Mouse (Mus musculus) left cerebral cortex, postnatal 10 days (tissue): ENCODE data around the gene Evpl. TPM values are rescaled to one million over a fixed set of nuclear protein-coding genes. Genes with fewer than 3 reads are reported as not detected.
A peak's percentile ranks its signal among the peaks of the same experiment; 100 is the strongest.
"Not testable (repeated sequence)": the region's sequence is repeated elsewhere in the genome, so short reads cannot be mapped to it uniquely, and the experiment has no call there.

Source experiments
- DNase-seq, 2 experiments: peaks; one replicate each; pipeline ENCODE4 v3.0.0; 2021 to 2022; ENCODE audit warnings: low spot score in 2 of 2, mixed read lengths in 1 of 2; ENCODE audit errors: extremely low spot score in 1 of 2
- intact Hi-C: fragments of 180-260 bp; cut with DNase I; formaldehyde crosslinking; loops from one replicate; pipeline ENCODE4 v1.15.1; 2025
- total RNA-seq, 2 experiments: library from RNA; stranded (reverse); gene quantifications; 2 replicates each; pipeline ENCODE4 v1.2.3; 2021

The Evpl gene
- total RNA-seq, result under 1 TPM; 0.77 to 0.97 TPM

DNA sequence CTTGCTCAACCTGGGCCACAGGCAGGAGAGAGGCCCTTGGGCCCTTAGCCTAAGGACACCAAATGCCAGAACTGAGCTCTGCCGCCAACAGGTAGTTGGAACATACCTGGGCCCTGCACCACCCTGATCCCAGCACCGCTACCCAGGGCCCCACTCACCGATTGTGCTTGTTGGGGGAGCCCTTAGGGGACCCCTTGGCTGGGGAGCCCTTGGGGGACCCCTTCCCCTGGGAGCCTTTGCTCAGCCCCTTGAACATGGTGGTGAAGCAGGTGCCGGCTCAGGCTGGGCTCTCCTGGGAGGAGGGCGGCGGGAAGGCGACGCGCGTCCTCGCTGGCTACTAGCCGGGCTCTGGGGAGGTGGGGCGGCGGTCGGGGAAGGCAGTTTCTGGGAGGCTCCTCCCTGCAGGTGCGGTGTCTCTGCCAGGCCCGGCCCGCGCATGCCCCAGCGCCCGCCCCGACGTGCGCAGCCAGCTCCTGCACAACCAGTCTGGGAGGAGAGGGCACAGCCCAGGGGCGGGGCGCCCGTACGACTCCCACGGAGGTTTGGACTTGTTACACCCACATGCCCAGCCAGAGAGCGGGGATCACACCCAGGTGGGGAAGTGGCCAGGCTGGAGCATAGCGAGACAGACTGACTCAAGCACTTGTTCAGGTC lies at the start of gene Evpl:
Gene Evpl (minus strand): TSS at position 336 of the 654 bp plus-strand sequence.
- intact Hi-C loops, result no loop called here
- peak in 1 of 2 experiments; percentile 55 for DNase-seq

DNA sequence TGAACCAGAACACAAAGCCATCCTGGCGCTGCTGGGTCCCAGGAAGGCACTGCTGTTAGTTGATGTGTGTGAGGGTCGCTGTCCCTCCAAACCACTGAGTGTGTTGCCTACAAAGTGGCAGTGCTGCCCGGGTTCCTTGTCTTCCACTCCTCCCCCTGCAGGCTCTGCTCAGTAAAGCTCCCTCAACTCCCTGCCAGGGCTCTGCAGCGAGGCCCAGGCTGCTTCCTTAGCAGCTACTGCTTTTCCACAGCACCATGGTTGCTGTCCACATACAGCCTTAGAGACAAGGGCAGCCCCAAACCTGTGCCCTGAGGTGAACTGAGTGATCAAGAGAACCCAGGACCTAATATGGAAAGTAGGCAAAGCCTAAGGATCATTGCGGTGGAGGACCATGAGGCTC lies 49.5 kb upstream of the Evpl start:
- intact Hi-C loops, result no loop called here
- no peak for DNase-seq

DNA sequence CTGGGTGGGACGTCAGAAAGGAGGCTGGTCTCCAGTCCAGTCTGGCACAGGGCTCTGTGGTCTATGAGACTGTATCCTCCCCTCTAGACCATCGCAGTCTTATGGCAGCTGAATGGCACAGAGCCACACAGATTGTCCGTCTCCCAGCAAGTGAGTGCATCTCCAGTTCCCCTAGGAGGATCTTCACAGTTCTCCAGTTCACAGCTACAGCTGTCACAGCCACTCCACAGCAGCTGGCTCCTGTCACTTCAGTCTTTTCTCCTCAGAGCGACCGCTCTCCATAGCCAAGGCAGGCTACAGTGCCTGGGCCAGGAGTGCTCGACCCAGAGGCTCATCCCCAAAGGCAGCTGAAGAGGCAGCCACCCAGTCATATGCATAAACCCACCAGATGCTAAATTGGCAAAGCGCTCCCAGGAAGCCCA lies 47.9 kb upstream of the Evpl start:
- intact Hi-C loops, result no loop called here
- no peak for DNase-seq

DNA sequence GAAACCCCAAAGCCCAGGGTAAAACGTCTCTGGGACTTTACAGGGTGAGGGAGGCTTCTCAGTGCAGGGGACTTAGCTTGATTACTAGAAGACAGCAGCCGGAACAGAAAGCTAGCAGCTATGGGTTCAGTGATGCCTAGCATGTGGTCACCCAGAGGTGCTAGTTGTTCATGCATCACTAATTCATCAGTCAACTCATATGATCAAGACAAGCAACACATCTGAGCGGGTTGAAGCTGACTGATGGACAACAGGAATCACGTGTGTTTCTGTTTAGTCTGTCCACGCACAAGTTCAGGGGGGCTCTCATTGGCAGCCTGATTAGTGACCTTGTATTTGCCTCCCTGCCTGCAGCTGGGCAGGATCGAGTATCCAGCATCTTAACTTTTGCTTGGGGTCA lies 46.1 kb upstream of the Evpl start:
- DNase-seq, result no peak
- intact Hi-C loops, result no loop called here

DNA sequence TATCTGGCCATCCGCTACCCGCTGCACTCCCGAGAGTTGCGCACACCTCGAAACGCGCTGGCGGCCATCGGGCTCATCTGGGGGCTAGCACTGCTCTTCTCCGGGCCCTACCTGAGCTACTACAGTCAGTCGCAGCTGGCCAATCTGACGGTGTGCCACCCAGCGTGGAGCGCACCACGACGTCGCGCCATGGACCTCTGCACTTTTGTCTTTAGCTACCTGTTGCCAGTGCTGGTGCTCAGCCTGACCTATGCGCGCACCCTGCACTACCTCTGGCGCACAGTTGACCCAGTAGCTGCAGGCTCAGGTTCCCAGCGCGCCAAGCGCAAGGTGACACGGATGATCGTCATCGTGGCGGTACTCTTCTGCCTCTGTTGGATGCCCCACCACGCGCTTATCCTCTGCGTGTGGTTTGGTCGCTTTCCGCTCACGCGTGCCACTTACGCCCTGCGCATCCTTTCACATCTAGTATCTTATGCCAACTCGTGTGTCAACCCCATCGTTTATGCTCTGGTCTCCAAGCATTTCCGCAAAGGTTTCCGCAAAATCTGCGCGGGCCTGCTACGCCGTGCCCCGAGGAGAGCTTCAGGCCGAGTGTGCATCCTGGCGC lies 45.1 kb upstream of the Evpl start:
- no peak for DNase-seq
- intact Hi-C loops, result no loop called here

DNA sequence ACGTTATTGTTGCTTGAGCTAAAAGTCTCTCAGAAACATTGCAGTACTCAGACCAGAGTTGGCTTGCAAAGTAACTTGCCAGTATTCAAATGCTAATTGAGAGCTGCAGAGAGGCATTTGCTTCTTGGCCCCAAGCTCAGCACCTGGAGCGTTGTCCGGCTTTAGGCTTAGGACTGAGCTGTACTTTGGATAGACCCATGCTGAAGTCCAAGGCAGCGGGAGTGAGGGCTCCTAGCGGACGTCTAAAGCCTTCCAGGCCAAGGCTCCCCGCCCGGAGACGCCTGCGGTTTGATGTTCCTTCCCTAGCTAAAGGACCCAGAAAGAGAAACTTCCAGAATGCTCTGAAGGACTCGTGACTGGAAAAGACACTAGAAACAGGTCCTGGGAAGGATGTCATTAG lies 44.2 kb upstream of the Evpl start:
- intact Hi-C loops, result no loop called here

DNA sequence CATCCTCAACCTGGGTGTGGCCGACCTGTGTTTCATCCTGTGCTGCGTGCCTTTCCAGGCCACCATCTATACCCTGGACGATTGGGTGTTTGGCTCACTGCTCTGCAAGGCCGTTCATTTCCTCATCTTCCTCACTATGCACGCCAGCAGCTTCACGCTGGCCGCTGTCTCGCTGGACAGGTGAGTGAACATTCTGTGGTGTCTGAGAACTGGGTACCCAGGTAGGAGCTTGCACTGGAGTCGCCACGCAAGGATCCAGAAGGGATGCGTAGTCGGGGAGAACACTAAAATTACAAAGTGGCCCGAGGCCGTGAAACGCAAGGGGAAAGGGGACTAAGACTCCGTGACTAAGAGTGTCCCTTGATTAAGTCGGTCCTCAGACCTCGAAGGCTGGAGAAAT lies 43.8 kb upstream of the Evpl start:
- DNase-seq, result no peak
- intact Hi-C loops, result no loop called here

More for the DNA sequence above, 44.2 kb upstream of the Evpl start:
- no peak for DNase-seq

DNA sequence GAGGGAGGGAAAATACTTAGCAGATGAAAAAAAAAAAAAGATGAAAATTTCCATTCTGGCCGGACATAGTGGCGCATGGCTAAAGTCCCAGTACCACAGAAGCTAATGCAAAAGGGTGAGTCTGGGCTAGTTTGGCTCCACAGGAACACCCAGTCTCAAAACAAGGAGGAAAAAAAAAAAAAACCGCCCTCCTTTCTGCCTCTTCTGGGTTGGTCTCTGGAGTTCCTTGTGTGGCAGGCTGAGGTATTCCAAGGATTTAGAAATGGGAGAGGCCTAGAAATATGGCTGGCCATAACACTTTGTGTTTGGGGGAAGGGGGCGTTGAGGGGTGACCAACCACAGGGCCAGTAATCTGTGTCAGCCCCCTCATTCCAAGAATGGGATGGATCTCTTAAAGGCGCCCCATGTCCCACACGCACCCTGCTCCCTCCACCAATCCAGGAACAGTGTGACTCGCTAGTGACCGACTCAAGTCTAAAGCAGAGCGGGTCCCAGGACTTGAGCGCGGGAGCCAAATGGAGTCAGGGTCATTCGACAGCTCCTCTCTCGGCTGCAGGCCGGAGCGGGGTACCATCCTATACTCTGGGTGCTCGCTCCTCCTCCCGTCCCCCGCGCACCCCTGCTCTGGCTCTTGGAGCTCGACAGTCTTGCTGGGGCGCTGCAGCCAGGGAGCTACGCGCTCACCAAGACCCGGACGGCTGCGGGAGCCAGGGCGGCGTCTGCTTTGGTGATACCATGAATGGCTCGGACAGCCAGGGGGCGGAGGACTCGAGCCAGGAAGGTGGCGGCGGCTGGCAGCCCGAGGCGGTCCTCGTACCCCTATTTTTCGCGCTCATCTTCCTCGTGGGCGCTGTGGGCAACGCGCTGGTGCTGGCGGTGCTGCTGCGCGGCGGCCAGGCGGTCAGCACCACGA lies 43.1 kb upstream of the Evpl start, which contains the start of gene Galr2:
Gene Galr2 (plus strand): TSS at position 189 of the 913 bp plus-strand sequence.
- intact Hi-C loops, result no loop called here
- no peak for DNase-seq

DNA sequence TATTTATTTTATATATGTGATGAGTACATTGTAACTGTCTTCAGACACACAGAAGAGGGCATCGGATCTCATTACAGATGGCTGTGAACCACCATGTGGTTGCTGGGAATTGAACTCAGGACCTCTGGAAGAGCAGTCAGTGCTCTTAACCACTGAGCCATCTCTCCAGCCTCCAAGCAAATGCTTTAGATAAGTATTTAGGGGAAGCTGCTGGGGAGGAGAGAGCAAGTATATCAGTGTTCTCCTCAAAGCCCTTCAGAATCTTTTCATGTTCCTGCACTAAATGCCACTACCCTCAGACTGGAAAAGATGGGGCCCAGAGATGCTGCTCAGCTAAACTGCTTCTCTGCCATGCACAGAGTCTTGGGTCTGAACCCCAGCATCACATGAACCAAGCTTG lies 39.3 kb upstream of the Evpl start:
- intact Hi-C loops, result not testable (repeated sequence)

DNA sequence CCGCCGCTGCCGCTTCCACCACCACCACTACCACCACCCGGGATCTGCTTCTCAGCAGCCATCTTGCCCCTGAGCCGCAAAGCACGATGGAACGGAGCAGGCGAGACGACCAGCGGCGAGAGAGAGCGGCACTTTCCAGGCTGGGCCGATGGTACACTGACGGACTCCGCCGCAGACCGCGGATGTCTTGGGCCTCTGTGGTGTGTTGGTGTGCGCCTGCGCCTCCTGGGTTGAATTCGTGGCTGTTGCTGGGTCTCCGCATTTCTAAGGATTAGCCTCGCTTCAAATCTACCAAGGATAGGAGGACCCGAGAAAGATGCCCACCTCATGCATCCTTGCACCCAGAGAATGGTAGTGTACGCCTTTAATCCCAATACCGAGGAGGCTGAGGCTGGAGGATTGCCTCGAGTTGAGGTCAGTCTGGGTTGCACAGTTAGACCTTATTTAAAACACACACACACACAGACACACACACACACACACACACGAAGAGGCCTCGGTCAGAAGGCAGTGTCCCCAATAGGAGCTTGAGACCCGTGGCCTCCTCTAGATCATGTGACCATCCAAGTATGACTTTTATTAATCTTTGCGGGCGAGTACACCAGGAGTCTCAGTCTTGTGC lies 36.3 kb upstream of the Evpl start, which contains the start of gene Srp68:
Gene Srp68 (minus strand): TSS at position 173 of the 622 bp plus-strand sequence.
- intact Hi-C loops, result no loop called here
- peak; percentile 93 to 95 for DNase-seq

More for the DNA sequence above, 39.3 kb upstream of the Evpl start:
- not testable (repeated sequence) for DNase-seq

DNA sequence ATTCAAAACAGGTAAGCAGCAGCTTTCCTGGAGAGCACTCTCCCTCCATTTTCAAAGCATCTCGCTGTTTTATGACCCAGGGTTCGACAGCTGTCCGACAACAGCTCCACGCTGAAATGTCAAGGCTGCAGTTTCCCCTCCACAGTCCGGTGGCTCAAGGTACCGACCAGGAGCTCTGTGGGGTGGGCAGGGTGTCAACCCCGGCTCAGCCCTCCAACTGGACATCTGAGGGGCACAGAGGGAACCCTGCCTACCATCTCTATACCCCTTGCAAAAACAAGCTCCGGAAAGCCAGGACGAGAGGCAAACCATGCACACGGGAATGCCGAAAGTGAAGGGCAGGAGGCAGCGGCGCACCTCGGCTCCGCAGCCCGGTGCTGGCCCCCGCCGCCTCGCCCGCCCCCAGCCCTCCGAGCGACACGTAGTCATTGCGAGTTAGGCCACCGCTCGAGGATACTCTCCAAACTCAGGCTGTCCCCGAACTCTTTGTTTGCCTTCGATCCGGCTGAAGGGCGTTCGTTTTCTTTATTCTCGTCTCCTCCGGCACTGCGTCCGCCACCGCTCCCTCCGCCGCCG lies 35.7 kb upstream of the Evpl start:
- no peak for DNase-seq
- intact Hi-C loops, result no loop called here

DNA sequence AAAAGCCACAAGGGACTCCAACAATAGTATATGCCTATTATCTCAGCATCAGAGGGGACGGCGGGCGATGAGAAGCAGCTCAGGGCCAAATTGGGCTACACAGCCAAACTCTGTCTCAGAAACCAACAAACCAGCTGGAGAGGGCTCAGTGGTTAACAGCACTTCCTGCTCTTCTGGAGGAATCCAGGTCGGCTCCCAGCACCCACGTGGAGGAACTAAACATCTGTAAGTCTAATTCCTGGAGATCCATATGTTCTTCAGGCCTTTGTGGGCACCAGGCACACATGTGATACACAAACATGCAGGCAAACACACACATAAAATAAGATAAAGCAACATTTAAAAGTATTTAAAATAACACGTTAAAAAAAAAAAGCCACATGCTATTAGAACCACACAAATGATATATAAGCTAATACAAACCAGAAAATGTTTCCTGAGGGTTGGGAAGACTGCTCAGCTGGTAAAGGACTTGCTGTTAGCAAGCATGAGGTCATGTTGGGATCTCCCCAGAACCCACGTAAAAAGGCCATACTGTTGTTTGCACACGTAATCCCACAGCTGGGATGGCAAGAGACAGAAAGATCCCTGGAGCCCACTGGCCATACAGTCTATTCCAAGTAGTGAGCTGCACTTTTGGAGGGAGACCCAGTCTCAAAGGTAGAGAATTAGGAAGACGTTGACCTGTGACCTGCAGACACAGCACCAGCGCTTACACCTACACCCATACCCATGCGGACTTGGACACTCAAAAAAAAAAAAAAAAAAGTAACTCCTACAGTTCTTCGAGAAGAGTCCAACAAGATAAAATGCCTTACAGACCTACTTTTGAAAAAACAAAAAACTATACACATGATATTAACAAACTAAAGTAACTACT lies 35.0 kb upstream of the Evpl start:
- no peak for DNase-seq
- intact Hi-C loops, result no loop called here

DNA sequence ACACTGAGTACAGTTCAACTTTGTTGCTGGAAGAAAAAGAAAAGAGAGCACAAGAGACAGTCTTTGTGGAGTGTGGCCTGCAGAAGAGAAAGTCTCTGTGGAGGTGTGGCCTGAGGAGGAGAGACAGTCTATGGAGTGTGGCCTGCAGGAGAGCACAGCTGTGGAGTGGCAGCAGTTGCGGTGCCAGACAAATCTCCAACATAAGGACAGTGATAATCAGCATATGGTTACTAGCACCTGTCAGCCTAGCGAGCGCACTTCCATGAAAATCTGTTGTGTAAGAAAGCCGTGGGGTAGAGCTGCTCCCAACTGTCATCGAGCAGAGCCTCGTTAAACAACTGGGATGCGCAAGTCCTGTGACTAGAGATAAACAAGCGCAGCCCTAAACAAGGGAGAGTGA lies 31.7 kb upstream of the Evpl start:
- DNase-seq, result no peak
- intact Hi-C loops, result no loop called here

DNA sequence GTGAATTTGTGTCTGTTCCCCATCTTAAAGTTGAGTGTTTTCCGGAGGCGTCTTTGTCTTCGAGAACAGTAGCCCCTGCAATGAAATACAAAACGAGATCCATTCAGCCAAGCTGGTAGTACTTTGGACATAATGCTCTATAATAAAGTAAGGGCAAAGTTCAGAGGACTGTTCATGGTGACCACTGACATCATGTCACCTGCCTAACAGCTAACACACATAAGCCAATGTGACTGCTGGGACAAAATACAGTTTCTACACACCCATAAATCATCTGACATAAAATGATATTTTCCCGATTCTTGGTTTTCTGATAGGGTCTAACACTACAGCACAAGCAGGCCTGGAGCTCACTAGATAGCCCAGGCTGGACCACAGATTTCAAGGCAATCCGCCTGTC lies 30.4 kb upstream of the Evpl start:
- intact Hi-C loops, result no loop called here
- DNase-seq, result no peak

DNA sequence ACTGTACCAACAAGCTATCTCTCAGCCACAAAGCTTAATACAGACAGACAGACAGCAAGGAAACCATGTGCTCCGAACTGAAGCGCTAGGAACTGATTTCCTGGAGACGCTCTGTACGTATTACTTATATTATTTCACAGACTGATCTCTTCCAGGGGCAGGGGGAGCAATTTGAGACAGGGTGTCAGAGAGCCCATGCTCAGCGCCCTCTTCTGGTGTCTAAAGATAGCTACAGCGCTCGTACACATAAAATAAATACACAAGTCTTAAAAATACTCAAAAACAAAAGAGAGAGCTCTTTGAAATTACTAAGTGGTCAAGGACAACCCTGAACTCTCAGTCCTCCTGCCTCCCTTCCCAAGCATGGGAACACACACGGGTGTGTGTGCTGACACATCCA lies 29.8 kb upstream of the Evpl start:
- no peak for DNase-seq
- intact Hi-C loops, result no loop called here

DNA sequence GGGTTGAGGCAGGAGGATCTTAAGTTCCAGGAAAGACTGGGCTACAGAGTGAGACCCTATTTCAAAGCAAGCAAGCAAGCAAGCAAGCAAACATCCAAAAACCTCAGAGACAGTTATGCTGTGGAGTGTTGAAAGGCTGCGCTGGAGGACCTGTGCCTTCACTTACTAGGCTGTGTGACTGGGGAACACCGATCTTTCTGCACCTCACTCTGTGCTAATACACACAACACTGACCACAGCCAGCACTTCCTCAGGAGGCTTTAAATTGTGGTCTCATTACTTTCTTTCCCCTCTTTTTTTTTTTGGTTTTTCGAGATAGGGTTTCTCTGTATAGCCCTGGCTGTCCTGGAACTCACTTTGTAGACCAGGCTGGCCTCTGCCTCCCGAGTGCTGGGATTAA lies 28.0 kb upstream of the Evpl start:
- intact Hi-C loops, result no loop called here
- DNase-seq, result no peak

DNA sequence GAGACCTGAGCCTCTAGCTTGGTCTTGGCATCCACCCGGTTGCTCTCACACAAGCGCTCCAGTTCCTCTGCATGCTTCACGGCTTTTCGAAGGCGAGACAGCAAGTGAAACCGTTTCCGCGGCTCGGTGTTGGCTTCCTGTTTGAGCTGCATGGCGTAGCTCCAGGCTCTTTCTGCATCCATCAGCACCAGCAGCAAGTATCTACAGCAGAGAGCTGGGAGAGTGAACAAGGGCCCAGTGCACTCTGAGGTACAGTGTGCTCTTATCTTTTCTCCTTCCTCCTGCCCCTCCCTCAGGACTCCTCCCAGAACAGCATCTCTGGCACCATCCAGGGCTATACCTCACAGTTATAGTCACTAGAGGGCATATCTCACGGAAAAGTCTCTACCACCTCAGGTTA lies 27.5 kb upstream of the Evpl start:
- DNase-seq, result peak in 1 of 2 experiments; percentile 33
- intact Hi-C loops, result no loop called here

DNA sequence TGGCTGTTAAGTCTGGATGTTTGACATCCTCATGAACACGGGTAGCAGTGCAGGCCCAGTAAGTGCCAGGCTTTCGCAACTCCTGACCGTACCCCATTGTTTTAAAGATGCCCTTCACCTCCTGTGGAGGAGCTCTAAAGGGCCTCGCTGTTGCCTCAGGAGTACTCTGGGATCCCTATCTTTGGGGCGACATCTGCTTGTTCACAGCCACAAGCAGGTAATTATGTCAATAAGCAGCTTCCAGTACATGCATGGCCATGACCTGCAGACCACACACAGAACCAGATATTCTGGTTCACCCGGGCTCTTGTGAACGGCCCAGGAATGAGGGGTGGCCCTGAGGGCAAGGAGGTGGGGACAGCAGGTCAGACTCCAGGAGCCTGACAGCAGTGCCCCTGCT lies 22.4 kb upstream of the Evpl start:
- intact Hi-C loops, result no loop called here
- DNase-seq, result no peak
